Mouse (Mus musculus): Measurements from ENCODE around the gene Cela3b.

DNA sequence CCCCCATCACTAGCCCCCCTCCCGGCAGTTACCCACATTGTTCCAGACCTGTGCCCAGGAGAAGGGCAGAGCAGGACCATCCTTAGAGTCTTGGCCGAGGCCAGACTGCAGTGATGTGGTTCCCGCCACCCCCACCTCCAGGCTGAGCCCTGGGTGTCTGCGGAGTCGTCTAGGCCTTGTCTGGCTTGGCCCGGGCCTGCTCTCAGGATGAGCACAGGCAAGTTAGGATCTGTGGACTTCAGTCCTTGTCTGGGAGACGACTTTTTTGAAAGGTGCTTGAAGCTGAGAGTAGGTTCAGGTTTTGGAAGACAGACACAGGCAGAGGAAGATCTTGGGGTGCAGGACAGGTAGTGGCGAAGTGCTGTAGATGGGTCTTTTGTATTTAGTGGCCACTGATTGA is 41.0 kb upstream of the Cela3b start:
- TF ChIP-seq CTCF (IDR thresholded peaks at IDR 0.05; ENCODE audit: low read depth) (no peak), EP300 (IDR thresholded peaks at IDR 0.05; ENCODE audit: low read depth) (no peak)
